Mouse (Mus musculus): ENCODE data around the gene Rab43. TPM values are rescaled to one million over a fixed set of nuclear protein-coding genes. Genes with fewer than 3 reads are reported as not detected.
"Not testable (repeated sequence)": the region's sequence is repeated elsewhere in the genome, so short reads cannot be mapped to it uniquely, and the experiment has no call there.

The Rab43 gene
- total RNA-seq, 2 experiments from 2014 or later = 134 to 177 TPM

- ATAC-seq (replicated peaks; ENCODE audit: low FRiP score, poor library complexity, severe bottlenecking) = no peak
Observed at GRCm38 (mm10) chr6:87788896-87789587, 22.9 kb downstream of the Rab43 start.

- no peak for ATAC-seq (replicated peaks; ENCODE audit: low FRiP score, poor library complexity, severe bottlenecking)
Observed at GRCm38 (mm10) chr6:87788266-87788895, 23.6 kb downstream of the Rab43 start.

- ATAC-seq (replicated peaks; ENCODE audit: low FRiP score, poor library complexity, severe bottlenecking) = 0 out of 2 replicates have a peak, but pooled peaks have one; percentile 15
Observed at GRCm38 (mm10) chr6:87787108-87787890, 24.7 kb downstream of the Rab43 start.

- ATAC-seq (replicated peaks; ENCODE audit: low FRiP score, poor library complexity, severe bottlenecking) = no peak
Observed at GRCm38 (mm10) chr6:87786621-87787020, 25.3 kb downstream of the Rab43 start.

- ATAC-seq (replicated peaks; ENCODE audit: low FRiP score, poor library complexity, severe bottlenecking) = no peak
Observed at GRCm38 (mm10) chr6:87784033-87784432, 27.9 kb downstream of the Rab43 start.

GRCm38 (mm10) chr6:87780546-87781301 is 31.2 kb downstream of the Rab43 start:
- ATAC-seq (replicated peaks; ENCODE audit: low FRiP score, poor library complexity, severe bottlenecking) = no peak

- no peak for ATAC-seq (replicated peaks; ENCODE audit: low FRiP score, poor library complexity, severe bottlenecking)
Observed at GRCm38 (mm10) chr6:87779174-87780165, 32.5 kb downstream of the Rab43 start.

- ATAC-seq (replicated peaks; ENCODE audit: low FRiP score, poor library complexity, severe bottlenecking) = 0 out of 2 replicates have a peak, but pooled peaks have one; percentile 11
Observed at GRCm38 (mm10) chr6:87778294-87779173, 33.4 kb downstream of the Rab43 start.

GRCm38 (mm10) chr6:87777842-87778241 is 34.1 kb downstream of the Rab43 start, which contains the start of gene Gp9:
TSS of gene Gp9 (plus strand) at chr6:87778072.
- ATAC-seq (replicated peaks; ENCODE audit: low FRiP score, poor library complexity, severe bottlenecking) = no peak

- ATAC-seq (replicated peaks; ENCODE audit: low FRiP score, poor library complexity, severe bottlenecking) = peak; percentile 36
Observed at GRCm38 (mm10) chr6:87776663-87777062, 35.3 kb downstream of the Rab43 start.

- peak; percentile 93 for ATAC-seq (replicated peaks; ENCODE audit: low FRiP score, poor library complexity, severe bottlenecking)
Observed at GRCm38 (mm10) chr6:87775588-87776245, 36.2 kb downstream of the Rab43 start.

- no peak for ATAC-seq (replicated peaks; ENCODE audit: low FRiP score, poor library complexity, severe bottlenecking)
Observed at GRCm38 (mm10) chr6:87774909-87775308, 37.1 kb downstream of the Rab43 start.

- ATAC-seq (replicated peaks; ENCODE audit: low FRiP score, poor library complexity, severe bottlenecking) = no peak
Observed at GRCm38 (mm10) chr6:87774466-87774865, 37.5 kb downstream of the Rab43 start.

GRCm38 (mm10) chr6:87770626-87771025 is 41.3 kb downstream of the Rab43 start:
- ATAC-seq (replicated peaks; ENCODE audit: low FRiP score, poor library complexity, severe bottlenecking) = peak; percentile 89

GRCm38 (mm10) chr6:87764296-87764695 is 47.7 kb downstream of the Rab43 start:
- ATAC-seq (replicated peaks; ENCODE audit: low FRiP score, poor library complexity, severe bottlenecking) = not testable (repeated sequence)

GRCm38 (mm10) chr6:87763376-87764280 is 48.3 kb downstream of the Rab43 start:
- ATAC-seq (replicated peaks; ENCODE audit: low FRiP score, poor library complexity, severe bottlenecking) = peak; percentile 97
